Mouse (Mus musculus): ENCODE measurements around the gene Lmnb2.

Gene Lmnb2

DNA sequence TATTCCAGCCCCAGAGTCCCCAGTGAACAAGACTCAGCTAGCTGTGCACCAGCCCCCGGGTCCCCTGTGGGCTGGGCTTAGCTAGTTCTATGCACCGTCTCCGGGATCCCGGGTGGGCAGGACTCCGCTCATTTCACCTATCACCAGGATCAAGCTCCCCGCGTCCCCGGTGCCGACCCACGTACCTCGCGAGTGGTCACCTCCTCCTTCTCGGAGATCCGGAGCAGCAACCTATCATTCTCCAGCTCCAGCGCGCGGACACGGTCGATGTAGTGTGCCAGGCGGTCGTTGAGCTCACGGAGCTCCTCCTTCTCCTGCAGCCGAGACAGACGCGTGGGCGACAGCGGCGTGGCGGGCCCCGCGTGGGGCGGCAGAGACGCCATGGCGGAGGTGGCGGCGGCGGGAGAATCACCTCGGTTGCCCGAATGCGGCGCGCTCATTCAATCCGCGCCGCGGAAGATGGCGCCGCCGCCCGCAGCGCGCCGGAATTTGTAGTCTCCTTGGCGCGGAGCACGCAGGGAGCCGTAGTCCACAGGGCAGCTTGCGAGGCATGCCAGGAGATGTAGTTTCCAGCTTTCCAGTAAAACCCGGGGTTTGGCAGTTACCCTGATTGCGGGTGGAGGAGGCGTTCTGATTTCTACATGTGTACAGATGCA is at the start of gene Lmnb2:
Lmnb2 (minus strand) TSS at position 467 of the 656 bp plus-strand sequence.
- DNase-seq (ENCODE audit: low read depth), result peak; percentile 34

GRCm38 (mm10) chr10:80967101-80967656 is 49.1 kb upstream of the Lmnb2 start:
- no peak for DNase-seq (ENCODE audit: low read depth)

DNA sequence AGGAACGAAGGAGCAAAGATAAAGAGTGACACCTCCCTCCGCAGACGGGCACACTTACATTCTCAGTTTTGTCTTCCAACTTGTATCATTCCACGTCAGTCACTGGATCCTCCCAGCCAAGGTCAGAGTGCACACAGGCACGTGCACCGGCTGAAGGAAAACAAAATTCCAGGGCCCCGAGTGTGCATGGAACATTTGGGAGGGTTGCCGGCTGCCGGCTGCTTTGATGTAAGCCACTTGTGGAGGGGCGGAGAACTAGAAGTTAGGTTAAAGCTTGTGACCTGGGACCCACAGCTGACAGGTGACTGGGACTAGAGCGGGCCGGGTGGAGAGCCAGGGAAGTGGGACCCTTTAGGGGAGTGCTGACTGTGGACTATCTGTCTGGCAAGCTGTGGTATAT is 48.3 kb upstream of the Lmnb2 start:
- no peak for DNase-seq (ENCODE audit: low read depth)

DNA sequence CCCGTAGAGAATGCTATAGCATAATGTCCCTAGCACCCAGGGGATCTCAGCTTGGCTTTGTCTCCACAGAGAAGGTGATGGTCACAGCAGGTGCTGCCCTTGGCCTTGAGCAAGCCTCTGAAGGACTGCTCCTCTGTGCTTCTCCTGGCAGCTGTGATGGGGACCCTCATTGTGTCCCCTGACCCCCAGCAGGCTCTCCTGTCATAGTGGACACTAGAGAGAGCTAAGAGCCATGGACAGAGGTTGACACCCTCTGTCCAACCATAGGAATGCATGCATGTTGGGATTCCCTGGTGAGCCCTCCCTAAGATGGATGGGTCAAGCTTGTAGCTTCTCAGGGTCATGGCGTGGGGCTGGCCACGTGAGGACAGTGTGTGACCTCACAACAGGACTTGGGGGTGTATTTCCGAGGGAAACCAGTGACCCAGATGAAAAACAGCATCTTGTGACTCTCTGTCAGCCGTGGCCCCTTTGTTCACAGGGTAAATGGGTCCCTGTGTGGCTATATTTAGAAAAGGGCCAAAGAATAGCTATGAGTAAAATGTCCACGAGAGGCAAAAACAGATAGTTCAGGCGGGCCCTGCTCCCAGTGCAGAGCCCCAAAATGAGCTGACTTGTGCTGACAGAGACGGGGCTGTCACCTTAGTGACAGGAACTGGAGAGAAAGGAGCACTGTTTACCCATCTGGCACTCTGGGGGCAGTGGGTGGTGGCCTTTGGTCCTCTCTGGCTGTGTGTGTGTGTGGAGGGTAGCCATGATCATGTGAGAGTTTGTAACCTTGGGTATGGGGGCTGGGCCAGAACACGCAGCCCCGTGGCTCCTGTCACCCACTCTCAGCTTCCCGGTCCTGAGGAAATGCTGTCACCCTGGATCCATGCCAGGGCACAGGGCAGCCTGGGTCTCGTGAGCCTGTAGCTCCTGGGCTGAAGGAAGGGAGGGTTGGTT is 45.3 kb upstream of the Lmnb2 start:
- no peak for DNase-seq (ENCODE audit: low read depth)

GRCm38 (mm10) chr10:80962585-80962984 is 44.5 kb upstream of the Lmnb2 start:
- no peak for DNase-seq (ENCODE audit: low read depth)

GRCm38 (mm10) chr10:80962051-80962472 is 44.0 kb upstream of the Lmnb2 start:
- no peak for DNase-seq (ENCODE audit: low read depth)

GRCm38 (mm10) chr10:80960551-80961508 is 42.8 kb upstream of the Lmnb2 start:
- DNase-seq (ENCODE audit: low read depth), result no peak

GRCm38 (mm10) chr10:80958979-80959637 is 41.1 kb upstream of the Lmnb2 start:
- no peak for DNase-seq (ENCODE audit: low read depth)

- DNase-seq (ENCODE audit: low read depth), result no peak
These were observed 39.7 kb upstream of the Lmnb2 start for GRCm38 (mm10) chr10:80957791-80958190.

- no peak for DNase-seq (ENCODE audit: low read depth)
These were observed 38.9 kb upstream of the Lmnb2 start for GRCm38 (mm10) chr10:80956901-80957300.

DNA sequence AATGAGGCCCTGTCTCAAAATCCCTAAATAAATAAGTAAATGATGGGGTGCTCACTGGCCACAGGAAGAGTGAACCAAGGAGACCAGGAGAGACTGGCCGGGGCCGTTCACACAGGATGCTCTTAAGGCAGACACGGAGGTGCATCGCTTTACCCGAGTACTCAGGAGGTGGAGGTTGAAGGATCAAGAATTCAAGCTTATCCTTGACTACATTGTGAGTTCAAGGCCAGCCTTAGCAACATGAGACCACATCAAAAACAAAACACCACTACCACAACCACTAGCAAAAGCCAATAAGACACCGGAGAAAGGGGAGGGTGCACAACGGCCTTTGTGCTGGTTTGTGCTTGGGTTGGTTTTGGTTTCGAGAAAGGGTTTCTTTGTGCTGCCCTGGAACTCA is 38.3 kb upstream of the Lmnb2 start:
- DNase-seq (ENCODE audit: low read depth), result no peak

DNA sequence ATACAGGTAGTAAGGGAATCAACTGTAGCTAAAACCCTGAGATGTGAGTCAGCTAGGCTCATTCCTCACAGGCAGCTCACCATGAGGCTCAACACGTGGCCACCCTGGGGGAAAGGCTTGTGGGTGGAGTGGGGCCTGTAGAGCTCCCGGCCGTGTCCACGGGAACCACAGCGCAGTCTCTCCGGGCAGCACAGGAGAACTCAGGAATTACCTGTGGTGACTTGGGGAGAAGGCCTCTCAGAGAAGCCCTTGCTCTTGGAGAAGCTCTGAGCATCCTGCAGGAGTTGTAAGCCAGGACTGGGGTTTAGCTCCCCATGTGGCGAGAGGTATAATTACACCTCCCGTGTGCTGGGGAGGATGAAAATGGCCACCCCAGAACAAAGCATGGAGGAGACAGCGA is 37.5 kb upstream of the Lmnb2 start:
- peak; percentile 79 for DNase-seq (ENCODE audit: low read depth)

DNA sequence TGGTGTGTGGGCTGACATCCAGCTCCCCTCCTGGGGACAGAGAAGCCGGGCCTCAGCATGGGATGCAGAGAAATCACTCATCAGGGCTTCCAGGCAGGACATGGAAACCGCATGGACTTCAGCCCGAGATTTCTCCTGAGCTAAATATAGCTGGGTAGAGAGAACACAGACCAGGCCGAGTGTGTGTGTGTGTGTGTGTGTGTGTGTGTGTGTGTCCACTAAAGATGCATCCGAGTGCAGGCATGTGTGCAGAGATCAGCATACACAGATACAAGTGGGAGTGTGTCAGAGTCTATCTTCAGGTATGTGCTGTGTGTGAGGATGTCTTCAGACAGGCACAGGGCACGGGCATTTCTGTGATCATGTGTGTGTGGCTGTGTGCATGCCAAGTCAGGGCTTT is 36.8 kb upstream of the Lmnb2 start:
- peak; percentile 76 for DNase-seq (ENCODE audit: low read depth)

GRCm38 (mm10) chr10:80954415-80954814 is 36.4 kb upstream of the Lmnb2 start:
- DNase-seq (ENCODE audit: low read depth), result no peak

DNA sequence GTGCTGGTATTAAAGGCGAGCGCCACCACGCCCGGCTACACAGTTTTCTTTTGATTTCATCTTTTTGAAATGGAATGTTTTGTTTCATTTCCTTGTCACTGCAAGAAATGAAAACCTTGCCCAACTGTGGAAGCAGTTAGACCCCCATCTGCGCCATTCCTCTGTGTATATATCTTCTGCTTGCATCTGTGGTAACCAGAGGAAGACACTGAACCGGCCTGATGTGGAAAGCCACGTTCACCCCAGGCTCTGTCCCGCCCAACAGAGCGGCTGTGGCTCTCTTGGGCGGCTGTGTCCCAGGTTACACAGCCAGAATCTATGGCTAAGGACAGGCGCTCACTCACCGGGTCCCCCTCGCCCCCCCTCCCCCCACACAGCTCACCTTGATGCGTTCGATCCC is 34.4 kb upstream of the Lmnb2 start:
- no peak for DNase-seq (ENCODE audit: low read depth)

GRCm38 (mm10) chr10:80951761-80952390 is 33.8 kb upstream of the Lmnb2 start:
- no peak for DNase-seq (ENCODE audit: low read depth)

GRCm38 (mm10) chr10:80950314-80950713 is 32.3 kb upstream of the Lmnb2 start:
- no peak for DNase-seq (ENCODE audit: low read depth)

GRCm38 (mm10) chr10:80949081-80949480 is 31.0 kb upstream of the Lmnb2 start:
- DNase-seq (ENCODE audit: low read depth), result no peak

- DNase-seq (ENCODE audit: low read depth), result no peak
These were observed 30.5 kb upstream of the Lmnb2 start for GRCm38 (mm10) chr10:80948570-80948969.

- no peak for DNase-seq (ENCODE audit: low read depth)
These were observed 29.8 kb upstream of the Lmnb2 start for GRCm38 (mm10) chr10:80947802-80948201.
